Mouse (Mus musculus) testis, adult 2 months (tissue): ENCODE measurements around the gene Foxp1. TPM values are rescaled to one million over a fixed set of nuclear protein-coding genes. Genes with fewer than 3 reads are reported as not detected.

Source experiments
- H3K27ac ChIP-seq: fragments of 200-500 bp; 2 replicates; pipeline ENCODE4 v1.5.1; 2012; ENCODE audit warnings: low read depth, low read length; ENCODE audit not compliant: control insufficient read depth, insufficient read depth
- H3K27me3 ChIP-seq: fragments of 200-500 bp; 2 replicates; pipeline ENCODE4 v1.6.1; 2012; ENCODE audit warnings: mild to moderate bottlenecking, low read length, moderate library complexity; ENCODE audit not compliant: control insufficient read depth, insufficient read depth
- H3K36me3 ChIP-seq: fragments of 200-500 bp; 2 replicates; pipeline ENCODE4 v1.6.1; 2012; ENCODE audit warnings: mild to moderate bottlenecking, low read length; ENCODE audit not compliant: control insufficient read depth, insufficient read depth
- H3K4me1 ChIP-seq: fragments of 200-500 bp; 2 replicates; pipeline ENCODE4 v1.6.1; 2012; ENCODE audit warnings: low read length; ENCODE audit not compliant: control insufficient read depth, insufficient read depth
- H3K4me3 ChIP-seq: fragments of 200-500 bp; 2 replicates; pipeline ENCODE4 v1.5.1; 2012; ENCODE audit warnings: low read depth, mild to moderate bottlenecking, low read length, moderate library complexity, mixed read lengths; ENCODE audit not compliant: control insufficient read depth
- CTCF ChIP-seq: fragments of 200-500 bp; IDR thresholded peaks from 2 replicates; pipeline ENCODE4 v1.5.1; 2012; ENCODE audit warnings: low read depth, mild to moderate bottlenecking, inconsistent platforms, low read length, moderate library complexity; ENCODE audit not compliant: control insufficient read depth, insufficient read depth, insufficient replicate concordance
- POLR2A ChIP-seq: fragments of 200-500 bp; IDR thresholded peaks from 2 replicates; pipeline ENCODE4 v1.6.1; 2012; ENCODE audit warnings: low read depth, mild to moderate bottlenecking, inconsistent platforms, low read length, moderate library complexity; ENCODE audit not compliant: control insufficient read depth
- polyA plus RNA-seq: library from polyadenylated mRNA; depleted of rRNA; stranded (reverse); fragments of >200 nt; gene quantifications from 2 replicates; pipeline ENCODE4 v1.2.3, GENCODE M21; 2012

Gene Foxp1
- polyA plus RNA-seq, 1 experiment, result 34.8 TPM

GRCm38 (mm10) chr6:99446801-99447415, 75.6 kb downstream of the Foxp1 start:
- TF ChIP-seq CTCF, result no peak
- no peak for TF ChIP-seq POLR2A
- peaks cover 2% of the 10 kb centered on the region; the same call in 1 of the 2 replicates for H3K4me1 ChIP-seq
- no peaks in the 10 kb centered on the region for H3K36me3 ChIP-seq
- no peak overlapping the region for H3K4me3 ChIP-seq
- no peaks in the 10 kb centered on the region for H3K27me3 ChIP-seq
- H3K27ac ChIP-seq, result no peak overlapping the region

GRCm38 (mm10) chr6:99443460-99443859, 79.1 kb downstream of the Foxp1 start:
- peaks cover 5% of the 10 kb centered on the region; the same call in 1 of the 2 replicates for H3K4me1 ChIP-seq
- no peak for TF ChIP-seq CTCF
- no peak for TF ChIP-seq POLR2A
- H3K4me3 ChIP-seq, result no peak overlapping the region
- H3K27me3 ChIP-seq, result no peaks in the 10 kb centered on the region
- H3K36me3 ChIP-seq, result no peaks in the 10 kb centered on the region
- H3K27ac ChIP-seq, result no peak overlapping the region

- Histone ChIP-seq H3K27ac (no peak overlapping the region), H3K4me3 (no peak overlapping the region), H3K27me3 (no peaks in the 10 kb centered on the region), H3K36me3 (no peaks in the 10 kb centered on the region), H3K4me1 (peaks cover 3% of the 10 kb centered on the region; the same call in 1 of the 2 replicates)
- TF ChIP-seq POLR2A, result no peak
- TF ChIP-seq CTCF, result no peak
Observed at GRCm38 (mm10) chr6:99441100-99441499, 81.4 kb downstream of the Foxp1 start.

GRCm38 (mm10) chr6:99440606-99441005, 81.9 kb downstream of the Foxp1 start:
- TF ChIP-seq CTCF (no peak), POLR2A (no peak)
- Histone ChIP-seq H3K27me3 (no peaks in the 10 kb centered on the region), H3K36me3 (no peaks in the 10 kb centered on the region), H3K4me3 (no peak overlapping the region), H3K27ac (no peak overlapping the region), H3K4me1 (peaks cover 3% of the 10 kb centered on the region; the same call in 1 of the 2 replicates)

- H3K36me3 ChIP-seq, result no peaks in the 10 kb centered on the region
- no peaks in the 10 kb centered on the region for H3K27me3 ChIP-seq
- H3K4me3 ChIP-seq, result no peak overlapping the region
- peaks cover 3% of the 10 kb centered on the region; the same call in 1 of the 2 replicates for H3K4me1 ChIP-seq
- no peak for TF ChIP-seq POLR2A
- no peak for TF ChIP-seq CTCF
- H3K27ac ChIP-seq, result peak overlapping the region; percentile 44
Observed at GRCm38 (mm10) chr6:99439878-99440361, 82.6 kb downstream of the Foxp1 start.

GRCm38 (mm10) chr6:99439214-99439877, 83.2 kb downstream of the Foxp1 start:
- H3K27ac ChIP-seq, result peak overlapping the region; percentile 44
- H3K27me3 ChIP-seq, result no peaks in the 10 kb centered on the region
- no peak overlapping the region for H3K4me3 ChIP-seq
- peaks cover 3% of the 10 kb centered on the region; the same call in 1 of the 2 replicates for H3K4me1 ChIP-seq
- no peak for TF ChIP-seq CTCF
- TF ChIP-seq POLR2A, result no peak
- H3K36me3 ChIP-seq, result no peaks in the 10 kb centered on the region

GRCm38 (mm10) chr6:99436371-99436770, 86.2 kb downstream of the Foxp1 start:
- H3K27ac ChIP-seq, result no peak overlapping the region
- H3K4me1 ChIP-seq, result peaks cover 3% of the 10 kb centered on the region; the same call in 1 of the 2 replicates
- no peaks in the 10 kb centered on the region for H3K36me3 ChIP-seq
- TF ChIP-seq POLR2A, result no peak
- TF ChIP-seq CTCF, result no peak
- H3K27me3 ChIP-seq, result no peaks in the 10 kb centered on the region
- no peak overlapping the region for H3K4me3 ChIP-seq
